Mouse (Mus musculus) Muller cell, postnatal 12 days (primary cell): ENCODE results near the gene Eef1a2.
A peak's percentile ranks its signal among the peaks of the same experiment; 100 is the strongest.

Source experiments
- DNase-seq: peaks from one replicate; pipeline ENCODE4 v3.0.0-alpha.2; 2015; ENCODE audit errors: inconsistent ontology term

The Eef1a2 gene

DNA sequence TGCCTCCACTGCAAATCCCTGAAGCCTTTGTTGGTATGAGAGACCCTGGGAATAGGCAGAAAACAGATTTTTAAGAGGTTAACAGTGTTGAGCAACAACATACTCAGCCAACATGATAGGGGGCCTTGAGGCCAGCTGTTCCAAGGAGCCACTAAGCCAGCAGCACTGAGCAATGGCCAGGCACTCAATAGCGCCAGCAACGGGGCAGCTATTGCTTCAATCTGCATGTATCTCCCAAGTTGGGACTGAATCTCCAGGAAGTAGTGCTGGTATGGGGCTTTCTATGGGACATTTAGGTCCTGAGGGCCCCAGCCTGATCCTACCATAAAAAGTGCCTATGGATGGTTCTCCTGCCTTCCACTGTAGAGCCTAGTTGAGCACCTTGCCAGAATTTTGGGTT lies 1.7 kb upstream of the Eef1a2 start:
- DNase-seq = no peak

DNA sequence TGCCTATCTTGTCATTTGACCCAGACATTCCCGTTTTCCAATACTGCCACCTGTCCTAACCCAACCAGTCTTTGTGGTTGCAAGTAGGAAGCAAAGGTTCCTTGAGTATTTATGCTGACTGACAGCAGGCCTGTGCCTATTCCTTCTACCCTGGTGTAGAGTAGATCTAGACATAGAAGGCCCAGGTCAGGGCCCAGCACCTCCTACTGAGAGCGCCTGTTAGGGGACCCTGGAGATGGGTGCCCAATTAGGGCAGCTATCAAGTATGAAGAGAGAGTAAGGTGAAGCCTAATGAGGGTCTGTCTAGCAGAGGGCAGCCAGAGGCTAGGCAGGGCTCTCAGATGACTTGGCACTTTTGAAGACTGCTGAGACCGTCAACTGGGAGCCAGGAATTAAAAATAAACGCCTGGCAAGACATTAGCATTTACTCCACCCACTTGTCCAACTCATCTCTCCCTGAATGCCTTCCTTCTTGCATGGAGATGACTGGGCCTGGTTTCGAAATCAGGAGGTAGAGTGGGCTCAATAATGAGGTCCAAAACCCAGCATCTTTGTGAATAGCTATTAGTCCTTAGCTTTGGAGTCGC lies 995 bp upstream of the Eef1a2 start:
- peak; percentile 26 for DNase-seq

DNA sequence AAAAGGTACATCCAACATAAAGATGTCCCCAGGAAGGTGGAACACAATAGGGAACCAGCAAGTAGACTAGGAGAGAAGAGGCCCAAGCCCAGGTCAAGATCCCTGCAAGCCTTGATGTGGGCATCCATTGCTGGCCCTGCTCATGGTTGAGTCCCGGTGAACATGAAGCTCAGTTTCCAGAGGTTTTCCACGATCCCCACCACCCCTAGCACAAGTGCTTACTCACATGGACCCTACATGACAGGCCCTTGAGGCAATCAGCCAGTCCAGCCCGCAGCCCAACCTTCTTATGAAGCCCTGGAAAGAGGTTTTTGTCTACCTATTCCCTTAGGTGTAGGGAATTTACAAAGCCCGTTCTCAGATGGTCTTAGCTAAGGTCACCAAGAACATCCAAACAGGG lies 366 bp upstream of the Eef1a2 start:
- DNase-seq = no peak

DNA sequence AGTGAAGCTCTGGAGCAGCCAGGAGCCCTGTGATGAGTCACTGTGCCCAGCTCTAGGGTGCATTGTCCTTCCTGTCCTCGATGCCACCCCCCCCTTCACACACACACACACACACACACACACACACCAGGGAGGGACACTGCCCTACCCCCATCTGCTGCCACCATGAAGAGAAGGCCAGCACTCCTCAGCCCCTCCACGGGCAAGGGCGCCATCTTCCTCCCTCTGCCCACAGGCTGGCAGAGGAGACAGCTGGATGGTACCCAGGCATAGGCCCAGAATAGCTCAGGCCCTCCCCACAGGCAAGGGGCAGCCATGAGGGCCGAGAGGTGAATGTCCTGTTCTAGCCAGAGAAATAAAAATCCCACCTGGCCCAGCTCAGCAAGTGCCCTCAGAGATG lies 1.0 kb downstream of the Eef1a2 start:
- DNase-seq = peak; percentile 34

DNA sequence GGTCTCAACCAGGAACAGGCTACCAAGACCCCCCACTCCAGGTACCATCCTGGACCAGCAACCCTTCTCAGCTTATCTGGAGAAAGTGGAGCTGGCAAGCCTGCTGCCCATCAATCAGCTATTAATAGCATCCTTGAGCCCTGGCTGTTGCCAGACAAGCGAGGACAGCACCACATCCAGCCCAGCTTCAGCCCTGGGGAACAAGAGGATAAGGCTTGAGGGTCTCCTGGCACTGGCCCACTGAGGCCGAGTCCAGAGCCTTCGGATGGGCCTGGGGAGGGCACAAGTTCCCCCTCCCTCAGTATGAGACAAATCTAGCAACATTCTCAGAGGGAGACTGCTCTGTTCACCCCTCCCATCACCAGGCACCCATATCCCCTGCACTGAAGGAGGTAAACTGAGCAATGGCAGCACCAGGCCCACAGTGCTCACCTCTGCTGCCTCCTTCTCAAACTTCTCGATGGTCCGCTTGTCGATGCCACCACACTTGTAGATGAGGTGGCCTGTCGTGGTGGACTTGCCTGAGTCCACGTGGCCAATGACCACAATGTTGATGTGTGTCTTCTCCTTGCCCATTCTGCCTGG lies 1.9 kb downstream of the Eef1a2 start:
- DNase-seq = no peak

DNA sequence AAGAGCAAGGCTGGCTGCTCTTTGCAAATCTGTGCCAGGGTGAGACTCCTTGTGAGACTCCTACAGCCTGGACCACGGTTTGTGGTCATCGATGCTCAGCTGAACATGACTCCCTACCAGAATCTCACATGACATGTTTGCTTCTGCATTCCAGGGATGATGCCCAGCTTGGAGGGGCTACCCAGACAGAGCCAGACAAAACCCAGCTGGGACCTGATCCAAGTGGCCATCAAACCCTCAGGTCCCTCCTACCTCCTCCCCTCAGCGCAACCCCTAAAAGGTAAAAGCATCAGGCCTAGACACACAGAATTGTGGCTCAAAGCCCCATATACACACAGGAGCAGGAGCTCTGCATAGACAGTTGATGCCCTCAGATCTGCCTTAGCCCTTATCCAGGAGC lies 2.5 kb downstream of the Eef1a2 start:
- DNase-seq = no peak

DNA sequence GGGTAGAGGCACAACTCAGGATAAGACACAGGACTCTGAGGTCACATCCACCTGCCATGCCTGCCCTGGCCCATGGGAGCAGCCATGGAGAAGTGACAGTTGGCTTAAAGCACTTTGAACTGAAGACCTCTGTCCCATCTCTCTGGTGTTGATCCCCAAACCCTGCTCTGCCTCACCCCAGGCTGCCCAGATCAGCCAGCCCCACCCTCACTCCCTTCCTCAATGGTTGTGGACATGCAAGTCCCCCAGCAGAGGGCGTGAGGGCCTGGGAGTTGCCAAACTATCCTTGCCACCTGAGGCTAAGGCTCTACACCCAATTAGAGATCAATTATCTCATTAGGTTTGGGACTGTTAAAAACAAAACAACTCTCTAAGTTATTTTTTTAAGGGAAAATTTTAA lies 3.0 kb downstream of the Eef1a2 start:
- DNase-seq = no peak

DNA sequence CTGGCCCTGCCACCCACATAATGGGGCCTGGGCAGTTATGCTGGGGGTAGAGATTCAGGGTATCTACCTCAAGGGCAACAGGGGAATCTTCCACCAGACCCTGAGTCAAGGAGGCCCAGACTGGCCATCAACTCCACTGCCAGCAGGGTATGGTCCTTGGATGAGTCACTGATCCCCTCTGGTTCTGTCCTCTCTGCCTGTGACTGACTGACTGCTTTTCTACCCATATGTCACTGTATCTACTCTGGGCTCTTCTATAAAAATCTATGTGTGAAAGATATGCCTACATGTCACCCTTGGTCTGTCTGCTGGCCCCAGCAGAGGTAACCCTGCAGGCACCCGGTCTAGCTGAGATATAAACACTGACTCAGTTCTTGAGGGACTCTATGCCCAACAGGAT lies 3.7 kb downstream of the Eef1a2 start:
- DNase-seq = no peak

DNA sequence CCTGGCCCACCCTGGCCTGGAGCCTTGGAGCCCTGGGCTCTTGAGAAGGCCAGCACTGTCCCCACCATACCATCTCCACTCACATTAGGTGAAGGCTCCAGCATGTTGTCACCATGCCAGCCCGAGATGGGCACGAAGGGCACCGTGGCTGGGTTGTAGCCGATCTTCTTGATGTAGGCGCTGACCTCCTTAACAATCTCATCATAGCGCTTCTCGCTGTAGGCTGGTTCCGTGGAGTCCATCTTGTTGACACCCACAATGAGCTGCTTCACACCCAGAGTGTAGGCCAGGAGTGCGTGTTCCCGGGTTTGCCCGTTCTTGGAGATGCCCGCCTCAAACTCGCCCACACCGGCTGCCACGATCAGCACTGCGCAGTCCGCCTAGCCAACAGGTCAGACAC lies 4.1 kb downstream of the Eef1a2 start:
- DNase-seq = no peak

DNA sequence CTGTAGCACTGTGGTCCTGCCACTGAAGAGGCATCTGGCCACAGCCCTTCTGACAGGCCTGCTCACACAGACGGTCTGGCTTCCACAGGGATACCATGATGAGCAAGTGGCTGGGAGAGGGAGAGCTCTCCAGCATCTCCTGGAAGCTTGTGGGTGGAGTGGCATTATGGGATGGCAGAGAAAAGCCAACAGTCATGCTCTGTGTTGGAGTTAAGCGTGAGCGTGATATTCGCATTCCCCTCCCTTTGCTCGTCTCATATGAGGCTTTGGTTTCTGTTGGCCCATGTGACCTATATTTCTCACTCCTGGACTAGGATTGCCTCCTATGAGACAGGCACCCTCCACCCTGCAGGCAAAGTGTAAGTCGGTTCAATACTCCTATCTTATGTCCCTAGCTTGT lies 6.5 kb downstream of the Eef1a2 start:
- no peak for DNase-seq

DNA sequence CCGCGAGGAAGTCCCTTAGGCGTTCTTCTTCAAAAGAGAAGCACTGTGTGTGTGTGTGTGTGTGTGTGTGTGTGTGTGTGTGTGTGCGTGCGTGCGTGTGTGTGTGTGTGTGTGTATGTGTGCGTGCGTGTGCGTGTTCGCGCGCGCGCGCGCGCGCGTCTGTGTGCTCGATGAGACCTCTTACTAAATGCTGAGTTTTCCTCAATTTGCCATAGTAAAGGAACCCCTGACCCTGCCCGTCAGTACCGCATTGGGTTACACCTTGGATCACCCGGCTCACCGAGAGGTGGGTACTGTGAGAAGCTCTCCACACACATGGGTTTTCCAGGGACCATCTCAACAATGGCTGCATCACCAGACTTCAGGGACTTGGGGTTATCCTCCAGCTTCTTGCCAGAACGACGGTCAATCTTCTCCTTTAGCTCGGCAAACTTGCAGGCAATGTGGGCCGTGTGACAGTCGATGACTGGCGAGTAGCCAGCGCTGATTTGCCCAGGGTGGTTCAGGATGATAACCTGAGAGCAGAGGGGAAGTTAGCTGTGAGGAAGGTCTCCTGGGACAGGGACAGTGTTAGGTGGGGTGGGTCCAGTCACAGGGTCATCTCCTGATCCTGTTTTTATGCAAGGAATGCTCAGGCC lies 8.4 kb downstream of the Eef1a2 start:
- DNase-seq = no peak

DNA sequence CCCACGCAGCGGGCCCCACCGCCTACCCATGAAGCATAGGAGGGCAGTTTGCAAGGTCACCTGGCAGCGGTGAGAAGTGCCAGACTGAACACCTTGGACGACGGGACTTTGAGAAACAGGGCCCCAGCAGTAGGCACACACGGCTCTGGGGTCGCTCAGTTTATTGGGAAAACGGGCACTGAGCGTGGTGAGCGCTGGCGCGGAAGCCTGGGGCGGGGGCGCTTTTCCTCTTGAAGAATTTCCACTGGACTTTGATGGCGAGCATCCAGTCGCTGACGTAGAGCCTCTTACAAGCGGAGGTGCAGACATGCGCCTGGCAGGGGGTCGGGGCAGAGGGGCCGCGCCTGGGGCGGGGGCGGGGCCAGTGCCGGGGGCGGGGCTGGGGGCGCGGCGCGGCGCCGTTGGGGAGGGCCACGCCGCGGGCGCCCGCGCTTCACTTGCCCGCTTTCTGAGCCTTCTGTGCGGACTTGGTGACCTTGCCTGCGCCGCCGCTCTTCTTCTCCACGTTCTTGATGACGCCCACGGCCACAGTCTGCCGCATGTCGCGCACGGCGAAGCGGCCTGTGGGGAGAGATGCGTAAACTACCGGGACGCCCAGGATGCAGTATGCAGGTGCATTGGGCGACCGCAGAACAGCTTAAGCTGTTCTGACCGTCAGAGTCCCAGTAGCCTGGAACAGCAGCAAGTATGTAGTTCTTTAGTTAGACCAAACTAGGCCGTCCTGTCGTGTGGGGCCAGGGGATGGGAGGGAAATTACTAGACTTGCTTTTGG lies 9.1 kb downstream of the Eef1a2 start:
- DNase-seq = peak; percentile 48

DNA sequence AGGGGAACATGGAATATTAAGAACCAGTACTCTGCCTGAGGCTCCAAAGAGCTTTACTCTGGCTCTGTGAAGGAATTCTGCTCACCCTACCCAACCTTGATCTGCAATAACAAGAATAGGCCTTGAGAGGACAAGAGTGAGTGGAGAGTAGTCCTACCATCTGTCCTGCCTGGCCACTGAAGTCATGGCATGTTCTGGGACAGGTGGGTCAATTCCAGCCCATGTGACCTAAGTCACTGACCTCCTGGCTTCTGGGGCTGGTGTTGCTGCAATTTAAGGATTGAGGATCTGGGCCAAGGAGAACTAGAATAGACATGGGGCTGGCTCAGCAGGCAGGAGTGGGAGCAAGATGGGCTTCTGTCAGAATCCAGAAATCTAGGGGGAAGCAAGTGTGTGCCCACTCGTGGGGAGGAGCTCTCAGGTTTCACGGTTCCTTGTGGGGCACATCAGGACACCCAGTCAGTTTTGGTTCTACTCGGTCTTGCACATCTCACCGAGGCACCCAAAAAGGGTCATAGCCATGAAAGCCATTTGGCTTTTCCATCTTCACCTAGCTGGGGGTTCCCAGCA lies 9.8 kb downstream of the Eef1a2 start:
- no peak for DNase-seq

DNA sequence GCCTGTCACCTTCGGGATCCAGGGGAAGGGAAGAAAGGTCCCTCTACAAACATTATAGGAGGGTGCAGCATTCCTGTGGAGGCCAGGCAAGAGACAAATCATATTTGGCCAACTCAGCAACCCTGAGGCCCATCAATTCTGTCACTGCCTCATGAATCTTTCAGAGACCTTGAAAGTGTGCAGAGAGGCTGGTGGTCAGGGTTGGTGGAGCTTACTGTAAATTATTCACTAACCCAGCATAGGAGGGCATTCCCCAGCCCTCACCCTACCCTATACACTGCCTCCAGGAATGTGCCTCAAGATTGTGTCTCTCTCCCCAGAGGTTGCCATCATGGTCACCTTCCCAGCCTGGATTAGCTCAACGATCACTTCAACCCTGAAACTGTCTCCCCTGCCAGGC lies 12.1 kb downstream of the Eef1a2 start:
- no peak for DNase-seq

DNA sequence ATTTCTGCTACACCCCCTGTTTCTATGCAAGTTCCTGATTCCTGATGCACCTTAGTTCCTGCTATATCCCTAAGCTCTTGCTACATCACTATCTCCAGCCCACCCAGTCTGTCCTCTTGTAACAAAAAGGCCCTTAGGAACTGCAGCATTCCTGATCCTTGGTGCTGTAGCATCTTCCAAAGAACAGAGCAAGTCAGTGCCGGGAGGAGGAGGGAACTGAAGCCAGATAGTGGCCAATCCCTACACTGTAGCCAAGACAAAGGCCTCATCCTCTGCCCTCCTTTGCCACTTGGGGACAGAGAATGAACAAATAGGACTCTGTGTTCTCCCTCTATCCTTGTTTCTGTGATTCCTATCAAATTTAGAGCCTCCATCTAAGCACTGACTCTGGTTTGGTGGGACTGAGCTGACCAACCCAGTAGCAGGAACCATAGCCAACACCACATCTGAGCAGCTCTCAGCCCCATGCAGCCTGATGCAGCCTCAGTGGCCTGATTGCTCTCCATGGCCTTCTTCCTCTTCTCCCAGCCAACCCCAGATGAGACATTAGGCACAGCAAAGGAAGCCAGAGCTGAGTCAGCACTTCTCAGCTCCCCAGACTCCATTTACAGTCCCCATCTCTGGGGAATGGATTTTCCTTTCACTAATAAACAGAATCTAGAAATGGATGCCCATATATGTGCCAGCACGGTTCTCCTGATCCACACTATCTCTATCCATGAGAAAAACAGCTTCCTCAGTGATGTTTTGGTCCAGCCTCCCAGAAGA lies 13.1 kb downstream of the Eef1a2 start:
- no peak for DNase-seq

DNA sequence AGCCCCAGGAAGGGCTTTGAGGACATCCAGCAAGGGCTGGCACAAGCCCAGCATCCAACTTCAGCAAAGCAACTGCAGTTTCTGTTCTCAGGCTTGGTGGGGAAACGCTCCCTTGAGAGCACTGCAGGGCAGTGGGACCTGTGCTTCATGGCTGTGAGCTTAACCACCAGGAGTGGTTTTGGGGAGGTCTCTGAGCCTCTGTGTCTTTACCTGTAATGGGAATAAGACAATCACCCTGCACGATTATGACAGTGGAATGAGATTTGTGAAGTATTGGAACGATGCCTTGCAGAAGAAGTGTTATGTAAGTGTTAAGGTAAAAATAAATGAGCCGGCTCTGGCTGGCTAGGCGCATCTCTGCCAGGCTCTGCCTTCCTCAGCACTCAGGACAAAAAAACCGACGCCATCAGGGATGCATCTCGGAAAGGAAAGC lies 14.1 kb downstream of the Eef1a2 start:
- no peak for DNase-seq

DNA sequence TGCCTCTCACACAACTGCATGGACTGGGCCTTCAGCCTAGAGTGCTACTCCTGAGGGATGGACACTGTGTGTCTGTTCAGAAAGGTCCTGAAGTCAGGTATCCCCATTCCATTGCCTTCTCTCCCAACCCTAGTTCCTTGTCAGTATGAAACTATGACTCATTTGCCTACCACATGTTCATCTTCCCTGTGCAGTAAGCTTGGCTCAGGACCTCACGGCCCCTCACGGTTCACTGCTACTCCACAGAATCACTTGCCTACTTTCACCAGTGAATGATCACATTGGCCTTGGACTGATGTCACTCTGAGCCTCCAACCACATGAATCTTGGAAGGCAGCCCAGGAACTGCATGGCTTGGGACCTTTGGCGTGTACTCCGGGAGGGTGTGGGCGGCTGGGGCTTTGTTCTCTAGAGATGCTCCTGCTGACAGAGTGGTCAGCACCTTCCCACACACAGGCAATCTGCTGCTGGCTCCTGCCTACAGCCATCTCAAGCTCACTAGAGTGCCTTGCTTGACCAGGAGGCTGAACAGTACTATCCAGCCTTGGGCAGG lies 17.1 kb downstream of the Eef1a2 start:
- peak; percentile 99 for DNase-seq

DNA sequence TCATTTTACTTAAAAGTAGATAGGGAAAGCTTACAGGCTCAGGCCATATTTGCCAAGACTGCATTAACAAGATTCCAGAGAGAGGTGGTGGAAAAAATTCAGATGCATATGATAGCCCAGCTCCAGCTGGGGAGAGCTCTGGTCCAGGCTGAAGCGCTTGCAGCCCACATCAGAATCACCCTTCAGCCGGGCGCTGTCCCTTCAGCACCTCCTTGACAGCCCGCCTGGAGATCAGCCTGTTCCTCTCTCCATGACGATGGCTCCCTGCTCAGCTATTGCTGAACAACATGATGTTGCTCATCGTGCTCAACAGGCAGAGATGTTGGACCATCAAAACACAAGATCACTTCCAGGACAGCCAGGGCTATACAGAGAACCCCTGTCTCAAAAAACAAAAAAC lies 19.9 kb downstream of the Eef1a2 start:
- peak; percentile 60 for DNase-seq

DNA sequence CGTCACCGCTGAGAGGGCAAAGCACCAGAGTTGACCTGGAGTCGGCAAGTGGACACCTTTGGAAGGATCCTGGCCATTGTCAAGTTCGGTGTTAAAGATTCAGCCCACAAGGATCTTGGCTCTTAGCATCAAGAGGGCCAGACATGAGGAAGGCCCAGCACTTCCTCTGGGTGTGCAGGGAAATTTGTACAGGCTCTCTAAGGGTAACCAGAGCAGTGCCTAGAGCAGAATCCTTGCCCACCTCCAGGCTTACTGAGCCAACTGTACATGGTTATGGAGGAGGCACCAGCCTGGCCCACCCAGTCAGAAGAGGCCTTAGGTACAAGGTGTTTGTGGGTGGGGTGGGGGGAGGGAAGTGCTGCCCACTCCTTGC lies 21.4 kb downstream of the Eef1a2 start:
- no peak for DNase-seq

DNA sequence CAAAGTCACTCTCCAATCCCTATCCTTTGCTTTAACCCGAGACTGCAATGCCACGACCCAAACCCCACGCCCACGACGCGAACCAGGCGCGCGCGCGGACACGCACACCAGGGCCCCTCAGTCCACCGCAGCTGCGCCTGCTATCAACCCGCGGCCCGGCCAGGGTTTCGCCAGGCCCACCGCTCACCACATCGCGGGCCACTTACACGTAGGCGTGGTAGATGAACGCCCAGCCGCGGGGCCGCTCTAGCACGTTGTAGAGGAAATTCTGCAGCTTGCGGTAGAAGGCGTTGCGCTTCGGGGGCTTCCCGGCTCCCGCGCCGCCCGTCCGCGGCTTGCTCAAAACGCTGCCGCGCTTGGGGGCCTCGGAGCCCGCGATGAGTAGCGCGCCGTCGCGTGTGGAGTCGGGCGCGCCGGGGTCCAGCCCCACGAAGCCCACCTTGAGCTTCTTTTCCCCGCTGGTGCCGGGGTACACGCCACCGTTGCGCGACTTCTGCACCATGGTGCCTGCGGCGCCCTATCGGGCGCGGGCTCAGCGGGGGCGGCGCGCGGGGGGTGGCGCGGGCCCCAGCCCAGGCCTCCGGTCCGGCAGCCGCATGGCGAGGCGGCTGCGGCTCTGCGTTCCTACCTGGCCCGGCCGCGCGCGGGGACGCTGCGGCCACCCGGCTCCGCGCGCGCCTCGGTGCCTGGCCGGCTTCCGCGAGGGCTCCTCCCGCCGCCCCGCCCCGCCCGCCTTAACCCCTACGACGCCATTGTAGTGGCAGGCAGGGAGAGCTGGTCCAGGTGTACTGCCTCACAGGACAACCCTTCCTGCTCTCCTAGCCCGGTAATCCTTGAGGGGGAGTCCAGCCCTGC lies 22.0 kb downstream of the Eef1a2 start, which contains the start of gene Kcnq2:
TSS of gene Kcnq2 (minus strand) at position 710 of the 855 bp plus-strand sequence.
- no peak for DNase-seq
